ENCODE assay signal across 10 mouse cellular contexts in genomic region chr19:23757011-23757410, GRCm38 (mm10). TPM values are rescaled to one million over a fixed set of nuclear protein-coding genes. Genes with fewer than 3 reads are reported as not detected.
DNase-seq lines count a peak whose midpoint lies in the region; ATAC-seq lines count a peak whose summit lies in the region.
"Had no signal": no experiment of that assay in that cellular context is flagged by ENCODE, and none has a peak within 500 bp of the region (broad histone marks: within the 10 kb centered on the region; RNA-seq: fewer than 3 reads in every experiment).

No protein-coding gene starts in this region.

- ATAC-seq in forebrain, embryonic 13.5 days = no peak
- ATAC-seq in forebrain, embryonic 11.5 days (replicated peaks; ENCODE audit: low FRiP score) = no peak

- 25% methylated on average over 7 of the region's 7 CpGs for WGBS in forebrain, embryonic 13.5 days
- WGBS in forebrain, embryonic 11.5 days = 19% methylated on average over 7 of the region's 7 CpGs

- H3K9me3 ChIP-seq in forebrain, embryonic 13.5 days (replicated peaks) = no peaks in the 10 kb centered on the region
- no peaks in the 10 kb centered on the region for H3K9me3 ChIP-seq in forebrain, embryonic 11.5 days (ENCODE audit: control insufficient read depth, low read length)

- intact Hi-C loops in heart, postnatal 14 days (cut with DNase I) = loop anchor here (5.0 to 10.0 kb wide), 2 partner anchors 208 to 210 kb away; no protein-coding TSS in a partner anchor

- no peak overlapping the region for H3K9ac ChIP-seq in forebrain, embryonic 13.5 days
- no peak overlapping the region for H3K9ac ChIP-seq in forebrain, embryonic 11.5 days (ENCODE audit: low read length)

- H3K4me2 ChIP-seq in forebrain, embryonic 13.5 days = peak overlapping the region; percentile 10; the same call in 1 of the 2 replicates
- H3K4me2 ChIP-seq in forebrain, embryonic 11.5 days (ENCODE audit: low read depth, low read length, severe bottlenecking) = no peak overlapping the region

- H3K4me1 ChIP-seq in forebrain, embryonic 13.5 days = peaks cover 24% of the 10 kb centered on the region
- H3K4me1 ChIP-seq in forebrain, embryonic 11.5 days (replicated peaks; ENCODE audit: control insufficient read depth, insufficient read depth, low read length) = 0 out of 2 replicates have a peak, but pooled peaks cover 5% of the 10 kb centered on the region

- no peak overlapping the region for H3K27ac ChIP-seq in forebrain, embryonic 13.5 days
- H3K27ac ChIP-seq in forebrain, embryonic 11.5 days (ENCODE audit: low read depth, low read length) = no peak overlapping the region
- H3K27ac ChIP-seq: kidney, postnatal 0 days had no signal

- no peak for DNase-seq in forebrain, embryonic 11.5 days (ENCODE audit: low spot score)
- peak; percentile 21 for DNase-seq in right cerebral cortex, postnatal 14 days
- no peak for DNase-seq in right cerebral cortex, postnatal 36 days (ENCODE audit: low spot score in 2 of 2)
- peak; percentile 30 to 33 for DNase-seq in heart, postnatal 14 days
- peak; percentile 63 for DNase-seq in testis, postnatal 10 days (ENCODE audit: low spot score)
- DNase-seq in cerebellum, adult 18-20 months = no peak
- DNase-seq in thymus, postnatal 25 days = no peak
- DNase-seq: thymus, postnatal 14 days had no signal

- H3K36me3 ChIP-seq in forebrain, embryonic 13.5 days (ENCODE audit: poor library complexity, severe bottlenecking) = no peaks in the 10 kb centered on the region
- H3K36me3 ChIP-seq in forebrain, embryonic 11.5 days (ENCODE audit: control insufficient read depth, insufficient read depth, low read length) = no peaks in the 10 kb centered on the region

- H3K27me3 ChIP-seq in forebrain, embryonic 13.5 days = peaks cover 4% of the 10 kb centered on the region
- H3K27me3 ChIP-seq in forebrain, embryonic 11.5 days (ENCODE audit: control insufficient read depth, insufficient read depth, low read length) = peaks cover 15% of the 10 kb centered on the region

- no peak overlapping the region for H3K4me3 ChIP-seq in forebrain, embryonic 13.5 days
- no peak overlapping the region for H3K4me3 ChIP-seq in forebrain, embryonic 11.5 days (ENCODE audit: low read depth, low read length)

RNA-seq across cellular contexts. Expression of gene Apba1, which starts 1.7 kb away (rescaled TPM):
- 2.2 and 2.9 TPM in 2 replicates for polyA plus RNA-seq in forebrain, embryonic 13.5 days (2015; fragmentation: Nextera tagmentation; extraction: Ambion mirVana)
- polyA plus RNA-seq in forebrain, embryonic 11.5 days (2014; fragmentation: Nextera tagmentation; extraction: Ambion mirVana) = 0.92 and 1.2 TPM in 2 replicates
- total RNA-seq in heart, postnatal 14 days (2021) = 1 to 10 TPM; 4.2 to 4.4 TPM

Comparison
In these comparisons a context has a peak if more than half of its experiments do, and no peak if none do; other contexts are left out.
1. DNase-seq: peak in right cerebral cortex, postnatal 14 days (single experiment), heart, postnatal 14 days (2 of 2) and testis, postnatal 10 days (single experiment); none in forebrain, embryonic 11.5 days (single experiment), right cerebral cortex, postnatal 36 days (0 of 2), cerebellum, adult 18-20 months (0 of 2) and thymus, postnatal 25 days (single experiment).